Mouse (Mus musculus) megakaryocyte, embryonic 14.5 days (primary cell): Measurements from ENCODE around the gene Fbxo31. TPM values are rescaled to one million over a fixed set of nuclear protein-coding genes. Genes with fewer than 3 reads are reported as not detected.

Experiments
- H3K27me3 ChIP-seq: replicated peaks from 2 replicates; pipeline ENCODE3; 2012; ENCODE audit warnings: inconsistent platforms
- H3K36me3 ChIP-seq: replicated peaks from 2 replicates; pipeline ENCODE3; 2012; ENCODE audit warnings: low read length, inconsistent platforms, mixed read lengths
- H3K4me1 ChIP-seq: 2 replicates; pipeline ENCODE4 v1.6.1; 2012; ENCODE audit warnings: inconsistent platforms
- H3K4me3 ChIP-seq: replicated peaks from 2 replicates; pipeline ENCODE3; 2012; ENCODE audit warnings: moderate library complexity, mild to moderate bottlenecking, inconsistent platforms
- H3K9me3 ChIP-seq: 2 replicates; pipeline ENCODE4 v1.6.1; 2012; ENCODE audit warnings: inconsistent platforms
- FLI1 ChIP-seq: IDR thresholded peaks from 2 replicates; pipeline ENCODE4 v1.6.1; 2012; ENCODE audit warnings: low read length, inconsistent platforms, mixed read lengths
- GATA1 ChIP-seq: IDR thresholded peaks from 3 replicates; pipeline ENCODE4 v1.6.1; 2012; ENCODE audit warnings: mixed read lengths, low read length, inconsistent platforms, borderline replicate concordance
- polyA plus RNA-seq: library from polyadenylated mRNA; stranded (reverse); fragments of >175 nt; gene quantifications from 2 replicates; pipeline ENCODE4 v1.2.3, GENCODE M21; 2012; ENCODE audit warnings: low replicate concordance; ENCODE audit not compliant: insufficient read depth

The Fbxo31 gene
- polyA plus RNA-seq, 1 experiment = 31.2 TPM

- Histone ChIP-seq H3K36me3 (no peaks in the 10 kb centered on the region), H3K4me3 (no peak overlapping the region), H3K27me3 (peaks cover 60% of the 10 kb centered on the region), H3K9me3 (peaks cover 18% of the 10 kb centered on the region), H3K4me1 (peaks cover 3% of the 10 kb centered on the region; the same call in 1 of the 2 replicates)
- no peak for TF ChIP-seq GATA1
- no peak for TF ChIP-seq FLI1
Observed at GRCm38 (mm10) chr8:121541862-121542261, 36.7 kb downstream of the Fbxo31 start.

GRCm38 (mm10) chr8:121532381-121532780 lies 46.2 kb downstream of the Fbxo31 start:
- no peak overlapping the region for H3K4me3 ChIP-seq
- H3K9me3 ChIP-seq = peaks cover 10% of the 10 kb centered on the region
- TF ChIP-seq FLI1 = no peak
- TF ChIP-seq GATA1 = no peak
- H3K4me1 ChIP-seq = no peaks in the 10 kb centered on the region
- no peaks in the 10 kb centered on the region for H3K36me3 ChIP-seq
- peaks cover 51% of the 10 kb centered on the region for H3K27me3 ChIP-seq

- Histone ChIP-seq H3K4me1 (no peaks in the 10 kb centered on the region), H3K9me3 (peaks cover 5% of the 10 kb centered on the region; the same call in 1 of the 2 replicates), H3K36me3 (no peaks in the 10 kb centered on the region), H3K27me3 (peaks cover 62% of the 10 kb centered on the region), H3K4me3 (no peak overlapping the region)
- TF ChIP-seq FLI1 (no peak), GATA1 (no peak)
Observed at GRCm38 (mm10) chr8:121530639-121531038, 48.0 kb downstream of the Fbxo31 start.

GRCm38 (mm10) chr8:121528790-121529189 lies 49.8 kb downstream of the Fbxo31 start:
- TF ChIP-seq FLI1 (no peak), GATA1 (no peak)
- H3K4me3 ChIP-seq = no peak overlapping the region
- H3K4me1 ChIP-seq = no peaks in the 10 kb centered on the region
- H3K9me3 ChIP-seq = no peaks in the 10 kb centered on the region
- no peaks in the 10 kb centered on the region for H3K36me3 ChIP-seq
- peaks cover 68% of the 10 kb centered on the region for H3K27me3 ChIP-seq

GRCm38 (mm10) chr8:121527751-121528150 lies 50.9 kb downstream of the Fbxo31 start:
- H3K4me3 ChIP-seq = no peak overlapping the region
- peaks cover 67% of the 10 kb centered on the region for H3K27me3 ChIP-seq
- TF ChIP-seq FLI1 (no peak), GATA1 (no peak)
- no peaks in the 10 kb centered on the region for H3K36me3 ChIP-seq
- no peaks in the 10 kb centered on the region for H3K9me3 ChIP-seq
- H3K4me1 ChIP-seq = no peaks in the 10 kb centered on the region

GRCm38 (mm10) chr8:121526811-121527550 lies 51.6 kb downstream of the Fbxo31 start:
- Histone ChIP-seq H3K9me3 (no peaks in the 10 kb centered on the region), H3K36me3 (no peaks in the 10 kb centered on the region), H3K27me3 (peaks cover 71% of the 10 kb centered on the region), H3K4me1 (no peaks in the 10 kb centered on the region), H3K4me3 (no peak overlapping the region)
- TF ChIP-seq GATA1 = no peak

GRCm38 (mm10) chr8:121525111-121525818 lies 53.3 kb downstream of the Fbxo31 start:
- Histone ChIP-seq H3K9me3 (peaks cover 3% of the 10 kb centered on the region), H3K4me1 (no peaks in the 10 kb centered on the region), H3K27me3 (peaks cover 64% of the 10 kb centered on the region), H3K4me3 (no peak overlapping the region), H3K36me3 (no peaks in the 10 kb centered on the region)
- TF ChIP-seq GATA1 (no peak), FLI1 (no peak)

- H3K9me3 ChIP-seq = 0 out of 2 replicates have a peak, but pooled peaks cover 4% of the 10 kb centered on the region
- no peak overlapping the region for H3K4me3 ChIP-seq
- peaks cover 65% of the 10 kb centered on the region for H3K27me3 ChIP-seq
- H3K4me1 ChIP-seq = no peaks in the 10 kb centered on the region
- no peaks in the 10 kb centered on the region for H3K36me3 ChIP-seq
- TF ChIP-seq FLI1 (no peak), GATA1 (no peak)
Observed at GRCm38 (mm10) chr8:121513429-121513828, 65.2 kb downstream of the Fbxo31 start.

GRCm38 (mm10) chr8:121511751-121512150 lies 66.9 kb downstream of the Fbxo31 start:
- Histone ChIP-seq H3K4me3 (no peak overlapping the region), H3K27me3 (peaks cover 74% of the 10 kb centered on the region), H3K4me1 (no peaks in the 10 kb centered on the region), H3K36me3 (no peaks in the 10 kb centered on the region), H3K9me3 (no peaks in the 10 kb centered on the region)
- no peak for TF ChIP-seq GATA1
- no peak for TF ChIP-seq FLI1

Other genes with a start within 250 kb of the Fbxo31 start
- gene 1700018B08Rik, start 34.5 kb downstream of the Fbxo31 start, polyA plus RNA-seq = not detected in 2 replicates
- 62.1 and 147 TPM in 2 replicates for gene Map1lc3b, start 11.6 kb upstream of the Fbxo31 start, polyA plus RNA-seq
- 0.19 and 0.36 TPM in 2 replicates for gene Zcchc14, start 74.1 kb upstream of the Fbxo31 start, polyA plus RNA-seq
- not detected in 2 replicates for gene Jph3, start 150.8 kb upstream of the Fbxo31 start, polyA plus RNA-seq